Mouse (Mus musculus): ENCODE data around the gene H2bfm.
"Not testable (repeated sequence)": the region's sequence is repeated elsewhere in the genome, so short reads cannot be mapped to it uniquely, and the experiment has no call there.

The H2bfm gene

DNA sequence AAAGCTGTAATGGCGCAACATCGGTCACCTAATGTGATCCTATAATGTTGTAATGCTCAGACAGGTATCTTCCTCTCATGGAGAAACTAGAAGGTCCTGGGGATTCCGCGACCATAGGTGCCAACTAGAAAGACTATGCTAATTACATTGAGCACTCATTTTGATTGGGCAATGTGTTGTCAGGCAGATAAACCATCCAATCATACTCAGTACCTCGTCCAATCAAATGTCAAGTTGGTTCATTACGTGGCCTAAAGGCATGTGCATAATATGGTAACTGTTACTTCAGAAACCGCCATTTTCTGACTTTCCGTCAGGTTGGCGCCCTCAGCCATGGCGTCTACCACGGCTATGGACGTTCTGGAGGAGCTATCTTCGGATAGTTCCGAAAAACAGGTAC is at the start of gene H2bfm:
Gene H2bfm, plus strand, starts transcription at position 295 of the 400 bp plus-strand sequence.
- DNase-seq: no peak

- DNase-seq: peak; percentile 13 to 29
These were observed 31.4 kb upstream of the H2bfm start for GRCm38 (mm10) chrX:136895757-136896156.

DNA sequence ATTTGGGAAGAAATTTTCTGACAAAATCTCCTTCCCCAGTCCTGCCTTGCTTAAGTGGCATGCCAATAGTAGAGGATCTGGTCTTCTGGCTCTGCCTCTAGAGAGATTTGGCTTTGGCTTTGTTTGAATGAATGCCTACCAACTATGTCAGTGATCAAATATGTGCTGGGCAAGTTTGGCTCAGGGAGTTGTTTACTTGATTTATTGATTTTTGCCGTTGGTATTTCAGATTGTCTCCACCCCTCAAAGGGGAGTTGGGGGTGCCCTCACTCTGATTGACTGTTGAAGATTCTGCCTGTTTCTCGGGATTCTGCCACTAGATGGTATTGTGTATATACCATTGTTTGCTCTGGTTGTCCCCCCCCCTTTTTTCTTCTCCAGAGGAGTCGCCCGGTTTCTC is 22.8 kb upstream of the H2bfm start:
- no peak for DNase-seq

DNA sequence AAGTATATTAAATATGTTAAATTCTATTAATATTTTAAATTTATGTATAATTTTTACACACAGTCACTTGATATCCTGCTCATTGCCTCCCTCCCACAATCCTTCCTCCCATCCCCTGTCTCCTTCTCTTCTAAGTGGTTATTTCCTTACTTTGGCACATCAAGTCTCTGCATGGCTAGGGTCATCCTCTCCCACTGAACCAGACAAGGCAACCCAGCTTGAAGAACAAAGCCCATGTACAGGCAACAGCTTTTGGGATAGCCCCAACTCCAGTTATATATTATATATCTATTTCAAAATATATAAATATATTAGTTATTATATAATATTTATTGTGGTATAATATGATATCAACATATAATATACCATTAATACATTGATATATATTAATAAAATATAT is 1.3 kb upstream of the H2bfm start:
- DNase-seq: no peak

- DNase-seq: no peak
These were observed 10.9 kb downstream of the H2bfm start for GRCm38 (mm10) chrX:136937985-136938384.

DNA sequence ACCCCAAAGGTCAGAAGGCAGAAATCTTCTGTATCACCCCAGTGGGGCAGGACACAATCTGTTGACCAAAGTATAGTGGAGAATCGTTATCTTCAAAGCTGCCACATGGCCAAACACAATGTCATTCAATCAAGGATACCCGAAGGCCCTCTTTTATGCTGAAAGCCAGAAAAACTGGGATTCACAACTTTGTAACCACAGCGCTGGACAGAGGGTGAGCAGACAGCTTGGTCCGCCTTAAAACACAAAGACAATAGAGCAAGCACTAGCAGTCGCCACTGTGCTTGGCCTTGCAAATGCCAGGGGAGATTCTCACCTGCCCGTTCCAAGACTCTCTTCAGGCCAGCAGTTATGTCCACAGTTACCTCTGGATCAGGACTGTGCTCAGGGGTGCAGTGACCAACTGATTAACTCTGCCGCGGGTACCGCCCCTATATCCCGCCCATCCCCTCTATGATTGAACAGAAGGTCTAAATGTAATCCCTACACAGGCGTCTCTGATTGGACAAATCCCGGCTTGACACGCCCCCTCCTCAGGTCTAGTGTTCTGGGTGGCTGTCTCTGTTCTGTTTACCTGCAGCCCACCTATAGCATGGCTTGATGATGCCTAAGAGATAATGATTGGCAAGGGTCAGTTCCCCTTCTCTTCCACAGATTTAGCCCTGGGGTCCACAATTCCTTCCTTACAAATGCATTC is 30.6 kb downstream of the H2bfm start:
- DNase-seq: peak; percentile 84 to 95

DNA sequence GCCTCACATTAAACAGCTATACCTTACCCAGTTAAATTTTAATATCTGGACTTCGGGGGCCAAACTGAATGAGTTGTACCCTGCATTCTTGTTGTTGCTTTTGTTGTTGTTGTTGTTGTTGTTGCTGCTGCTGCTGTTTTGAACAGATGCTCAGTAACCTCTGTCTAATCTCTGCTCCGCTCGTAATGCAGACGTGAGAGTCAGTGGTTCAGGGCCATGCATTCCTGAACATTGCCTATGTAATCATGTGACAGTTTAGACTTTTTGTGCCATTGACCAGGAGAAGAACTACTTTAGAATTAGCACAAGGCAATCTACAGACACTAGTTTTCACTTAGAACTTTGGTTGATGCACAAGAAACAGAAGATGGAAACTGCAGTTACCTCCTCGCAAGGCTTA is 31.2 kb downstream of the H2bfm start:
- DNase-seq: not testable (repeated sequence)

GRCm38 (mm10) chrX:136959688-136960087 is 32.6 kb downstream of the H2bfm start:
- DNase-seq: peak; percentile 33 to 54

- DNase-seq: not testable (repeated sequence)
These were observed 48.3 kb downstream of the H2bfm start, which contains the start of gene Tmsb15b2 for GRCm38 (mm10) chrX:136975397-136975796. Gene Tmsb15b2 (minus strand): TSS chrX:136975497.

DNA sequence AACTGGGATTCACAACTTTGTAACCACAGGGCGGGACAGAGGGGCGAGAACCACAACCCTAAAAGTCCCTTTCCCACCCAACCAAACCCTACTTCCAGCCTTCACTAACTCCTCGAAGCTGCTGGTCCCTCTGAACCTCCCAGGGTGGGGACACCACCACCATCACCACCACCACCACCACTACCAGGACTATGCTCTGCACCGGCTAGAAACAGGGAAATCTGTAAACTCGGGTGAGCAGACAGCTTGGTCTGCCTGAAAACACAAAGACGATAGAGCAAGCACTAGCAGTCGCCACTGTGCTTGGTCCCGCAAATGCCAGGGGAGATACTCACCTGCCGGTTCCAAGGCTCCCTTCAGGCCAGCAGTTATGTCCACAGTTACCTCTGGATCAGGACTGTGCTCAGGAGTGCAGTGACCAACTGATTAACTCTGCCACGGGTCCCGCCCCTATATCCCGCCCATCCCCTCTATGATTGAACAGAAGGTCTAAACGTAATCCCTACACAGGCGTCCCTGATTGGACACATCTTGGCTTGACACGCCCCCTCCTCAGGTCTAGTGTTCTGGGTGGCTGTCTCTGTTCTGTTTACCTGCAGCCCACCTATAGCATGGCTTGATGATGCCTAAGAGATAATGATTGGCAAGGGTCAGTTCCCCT is 49.4 kb downstream of the H2bfm start, which contains the start of the genes Tmsb15l and Tmsb15b1:
Gene Tmsb15l, minus strand, starts transcription at position 446 of the 661 bp plus-strand sequence.
Gene Tmsb15b1, minus strand, starts transcription at position 451 of the 661 bp plus-strand sequence.
- DNase-seq: peak; percentile 72 to 81
